Mouse (Mus musculus): ENCODE data around the gene 1700020D05Rik. TPM values are rescaled to one million over a fixed set of nuclear protein-coding genes. Genes with fewer than 3 reads are reported as not detected.

The 1700020D05Rik gene
- polyA plus RNA-seq, 1 experiment from 2014 or later: 0.18 TPM

- 67% methylated on average over 7 of the region's 7 CpGs for WGBS
- Histone ChIP-seq H3K4me2 (no peak overlapping the region), H3K36me3 (ENCODE audit: insufficient read depth) (peaks cover 25% of the 10 kb centered on the region), H3K27me3 (ENCODE audit: insufficient read depth, low read length) (no peaks in the 10 kb centered on the region), H3K4me1 (ENCODE audit: insufficient read depth) (peaks cover 10% of the 10 kb centered on the region), H3K27ac (ENCODE audit: low read depth) (no peak overlapping the region), H3K4me3 (ENCODE audit: low read depth, low read length) (no peak overlapping the region), H3K9me3 (ENCODE audit: low read depth, low read length) (no peaks in the 10 kb centered on the region), H3K9ac (no peak overlapping the region)
- DNase-seq (no peak), ATAC-seq (ENCODE audit: insufficient read depth) (no peak)
- TF ChIP-seq CTCF (IDR thresholded peaks at IDR 0.05; ENCODE audit: low read depth): no peak
These were observed 44.6 kb downstream of the 1700020D05Rik start for GRCm38 (mm10) chr19:5459019-5459418.

GRCm38 (mm10) chr19:5457746-5458442 lies 45.7 kb downstream of the 1700020D05Rik start, which contains the start of gene Ccdc85b:
TSS of gene Ccdc85b (minus strand) at chr19:5457894.
- peaks cover 10% of the 10 kb centered on the region for H3K4me1 ChIP-seq (ENCODE audit: insufficient read depth)
- WGBS: 12% methylated on average over 14 of the region's 14 CpGs
- peak within 1 kb of the TSS; percentile 99 for H3K4me2 ChIP-seq
- H3K27me3 ChIP-seq (ENCODE audit: insufficient read depth, low read length): no peaks in the 10 kb centered on the region
- TF ChIP-seq CTCF (IDR thresholded peaks at IDR 0.05; ENCODE audit: low read depth): no peak
- peaks cover 21% of the 10 kb centered on the region for H3K36me3 ChIP-seq (ENCODE audit: insufficient read depth)
- H3K27ac ChIP-seq (ENCODE audit: low read depth): peak within 1 kb of the TSS; percentile 90
- H3K9ac ChIP-seq: peak within 1 kb of the TSS; percentile 78
- DNase-seq (no peak), ATAC-seq (ENCODE audit: insufficient read depth) (no peak)
- H3K4me3 ChIP-seq (ENCODE audit: low read depth, low read length): peak within 1 kb of the TSS; percentile 84
- no peaks in the 10 kb centered on the region for H3K9me3 ChIP-seq (ENCODE audit: low read depth, low read length)

GRCm38 (mm10) chr19:5456922-5457745 lies 46.5 kb downstream of the 1700020D05Rik start:
- ATAC-seq (ENCODE audit: insufficient read depth) (peak; percentile 89), DNase-seq (peak; percentile 96)
- Histone ChIP-seq H3K4me1 (ENCODE audit: insufficient read depth) (peaks cover 10% of the 10 kb centered on the region), H3K4me3 (ENCODE audit: low read depth, low read length) (peak overlapping the region; percentile 84), H3K4me2 (peak overlapping the region; percentile 99), H3K9me3 (ENCODE audit: low read depth, low read length) (no peaks in the 10 kb centered on the region), H3K27ac (ENCODE audit: low read depth) (peak overlapping the region; percentile 90), H3K9ac (peak overlapping the region; percentile 78), H3K36me3 (ENCODE audit: insufficient read depth) (peaks cover 14% of the 10 kb centered on the region), H3K27me3 (ENCODE audit: insufficient read depth, low read length) (no peaks in the 10 kb centered on the region)
- WGBS: under 1% methylated on average over 70 of the region's 70 CpGs
- no peak; the same call in 1 of the 2 replicates for TF ChIP-seq CTCF (IDR thresholded peaks at IDR 0.05; ENCODE audit: low read depth)

GRCm38 (mm10) chr19:5456241-5456921 lies 47.2 kb downstream of the 1700020D05Rik start:
- no peak for ATAC-seq (ENCODE audit: insufficient read depth)

GRCm38 (mm10) chr19:5455568-5455967 lies 48.0 kb downstream of the 1700020D05Rik start:
- H3K27me3 ChIP-seq (ENCODE audit: insufficient read depth, low read length): 0 out of 2 replicates have a peak, but pooled peaks cover 4% of the 10 kb centered on the region
- H3K9ac ChIP-seq: peak overlapping the region; percentile 78
- peak overlapping the region; percentile 84 for H3K4me3 ChIP-seq (ENCODE audit: low read depth, low read length)
- ATAC-seq (ENCODE audit: insufficient read depth) (no peak), DNase-seq (peak; percentile 23)
- peak overlapping the region; percentile 43; the same call in 1 of the 2 replicates for H3K27ac ChIP-seq (ENCODE audit: low read depth)
- peaks cover 10% of the 10 kb centered on the region for H3K36me3 ChIP-seq (ENCODE audit: insufficient read depth)
- TF ChIP-seq CTCF (IDR thresholded peaks at IDR 0.05; ENCODE audit: low read depth): no peak
- peak overlapping the region; percentile 99 for H3K4me2 ChIP-seq
- 54% methylated on average over 8 of the region's 8 CpGs for WGBS
- H3K4me1 ChIP-seq (ENCODE audit: insufficient read depth): peaks cover 4% of the 10 kb centered on the region
- H3K9me3 ChIP-seq (ENCODE audit: low read depth, low read length): no peaks in the 10 kb centered on the region

More at GRCm38 (mm10) chr19:5456241-5456921, 47.2 kb downstream of the 1700020D05Rik start:
- H3K9ac ChIP-seq: peak overlapping the region; percentile 78
- H3K4me1 ChIP-seq (ENCODE audit: insufficient read depth): peaks cover 8% of the 10 kb centered on the region
- H3K4me2 ChIP-seq: peak overlapping the region; percentile 99
- peak overlapping the region; percentile 90 for H3K27ac ChIP-seq (ENCODE audit: low read depth)
- no peaks in the 10 kb centered on the region for H3K27me3 ChIP-seq (ENCODE audit: insufficient read depth, low read length)
- peaks cover 10% of the 10 kb centered on the region for H3K36me3 ChIP-seq (ENCODE audit: insufficient read depth)
- no peaks in the 10 kb centered on the region for H3K9me3 ChIP-seq (ENCODE audit: low read depth, low read length)
- 2% methylated on average over 26 of the region's 26 CpGs for WGBS
- DNase-seq: peak; percentile 62
- peak overlapping the region; percentile 84 for H3K4me3 ChIP-seq (ENCODE audit: low read depth, low read length)
- no peak for TF ChIP-seq CTCF (IDR thresholded peaks at IDR 0.05; ENCODE audit: low read depth)

- Histone ChIP-seq H3K4me3 (ENCODE audit: low read depth, low read length) (peak overlapping the region; percentile 84), H3K27ac (ENCODE audit: low read depth) (no peak overlapping the region), H3K4me1 (ENCODE audit: insufficient read depth) (peaks cover 4% of the 10 kb centered on the region), H3K4me2 (peak overlapping the region; percentile 99), H3K36me3 (ENCODE audit: insufficient read depth) (peaks cover 10% of the 10 kb centered on the region), H3K27me3 (ENCODE audit: insufficient read depth, low read length) (peaks cover 9% of the 10 kb centered on the region), H3K9me3 (ENCODE audit: low read depth, low read length) (no peaks in the 10 kb centered on the region), H3K9ac (peak overlapping the region; percentile 78; the same call in 1 of the 2 replicates)
- TF ChIP-seq CTCF (IDR thresholded peaks at IDR 0.05; ENCODE audit: low read depth): no peak
- ATAC-seq (ENCODE audit: insufficient read depth) (no peak), DNase-seq (no peak)
- 76% methylated on average over 12 of the region's 12 CpGs for WGBS
These were observed 48.5 kb downstream of the 1700020D05Rik start for GRCm38 (mm10) chr19:5455037-5455436.

Other genes starting within 250 kb of the 1700020D05Rik start
- 27.8 and 31.8 TPM in 2 replicates for gene Pacs1, start 230.7 kb downstream of the 1700020D05Rik start, polyA plus RNA-seq (2014; fragmentation: Nextera tagmentation; extraction: Ambion mirVana)
- 334 and 368 TPM in 2 replicates for gene Sf3b2, start 208.3 kb downstream of the 1700020D05Rik start, polyA plus RNA-seq (2014; fragmentation: Nextera tagmentation; extraction: Ambion mirVana)
- 2.2 and 2.9 TPM in 2 replicates for gene Gal3st3, start 205.5 kb downstream of the 1700020D05Rik start, polyA plus RNA-seq (2014; fragmentation: Nextera tagmentation; extraction: Ambion mirVana)
- gene Catsper1, start 168.0 kb downstream of the 1700020D05Rik start, polyA plus RNA-seq (2014; fragmentation: Nextera tagmentation; extraction: Ambion mirVana): not detected in 2 replicates
- gene Cst6, start 154.2 kb downstream of the 1700020D05Rik start, polyA plus RNA-seq (2014; fragmentation: Nextera tagmentation; extraction: Ambion mirVana): 0.41 TPM in 1 of 2 replicates, not detected in the other
- gene Eif1ad, start 137.0 kb downstream of the 1700020D05Rik start, polyA plus RNA-seq (2014; fragmentation: Nextera tagmentation; extraction: Ambion mirVana): 59.1 and 71.1 TPM in 2 replicates
- gene Banf1, start 136.6 kb downstream of the 1700020D05Rik start, polyA plus RNA-seq (2014; fragmentation: Nextera tagmentation; extraction: Ambion mirVana): 515 and 542 TPM in 2 replicates
- gene Sart1, start 115.1 kb downstream of the 1700020D05Rik start, polyA plus RNA-seq (2014; fragmentation: Nextera tagmentation; extraction: Ambion mirVana): 72.0 and 73.8 TPM in 2 replicates
- gene Tsga10ip, start 101.3 kb downstream of the 1700020D05Rik start, polyA plus RNA-seq (2014; fragmentation: Nextera tagmentation; extraction: Ambion mirVana): 0.64 TPM in 1 of 2 replicates, not detected in the other
- gene Drap1, start 78.8 kb downstream of the 1700020D05Rik start, polyA plus RNA-seq (2014; fragmentation: Nextera tagmentation; extraction: Ambion mirVana): 204 and 217 TPM in 2 replicates
- gene AI837181, start 78.6 kb downstream of the 1700020D05Rik start, polyA plus RNA-seq (2014; fragmentation: Nextera tagmentation; extraction: Ambion mirVana): 40.8 and 42.7 TPM in 2 replicates
- gene Fosl1, start 56.2 kb downstream of the 1700020D05Rik start, polyA plus RNA-seq (2014; fragmentation: Nextera tagmentation; extraction: Ambion mirVana): not detected in 2 replicates
- gene Ccdc85b, start 45.9 kb downstream of the 1700020D05Rik start, polyA plus RNA-seq (2014; fragmentation: Nextera tagmentation; extraction: Ambion mirVana): 9.0 and 10.0 TPM in 2 replicates
- 101 and 104 TPM in 2 replicates for gene Fibp, start 43.2 kb downstream of the 1700020D05Rik start, polyA plus RNA-seq (2014; fragmentation: Nextera tagmentation; extraction: Ambion mirVana)
- 1.0 and 1.8 TPM in 2 replicates for gene Ctsw, start 35.3 kb downstream of the 1700020D05Rik start, polyA plus RNA-seq (2014; fragmentation: Nextera tagmentation; extraction: Ambion mirVana)
- 178 and 192 TPM in 2 replicates for gene Efemp2, start 29.8 kb downstream of the 1700020D05Rik start, polyA plus RNA-seq (2014; fragmentation: Nextera tagmentation; extraction: Ambion mirVana)
- 39.8 and 42.6 TPM in 2 replicates for gene Mus81, start 15.4 kb downstream of the 1700020D05Rik start, polyA plus RNA-seq (2014; fragmentation: Nextera tagmentation; extraction: Ambion mirVana)
- 3,236 and 3,318 TPM in 2 replicates for gene Cfl1, start 13.3 kb downstream of the 1700020D05Rik start, polyA plus RNA-seq (2014; fragmentation: Nextera tagmentation; extraction: Ambion mirVana)
- 6.0 and 6.7 TPM in 2 replicates for gene Snx32, start 6.8 kb upstream of the 1700020D05Rik start, polyA plus RNA-seq (2014; fragmentation: Nextera tagmentation; extraction: Ambion mirVana)
- 0.89 and 1.0 TPM in 2 replicates for gene Ovol1, start 56.9 kb upstream of the 1700020D05Rik start, polyA plus RNA-seq (2014; fragmentation: Nextera tagmentation; extraction: Ambion mirVana)
- gene Ap5b1, start 64.2 kb upstream of the 1700020D05Rik start, polyA plus RNA-seq (2014; fragmentation: Nextera tagmentation; extraction: Ambion mirVana): 3.7 and 4.2 TPM in 2 replicates
- gene Rnaseh2c, start 98.1 kb upstream of the 1700020D05Rik start, polyA plus RNA-seq (2014; fragmentation: Nextera tagmentation; extraction: Ambion mirVana): 138 and 145 TPM in 2 replicates
- 25.5 and 33.4 TPM in 2 replicates for gene Kat5, start 106.5 kb upstream of the 1700020D05Rik start, polyA plus RNA-seq (2014; fragmentation: Nextera tagmentation; extraction: Ambion mirVana)
- gene Rela, start 133.7 kb upstream of the 1700020D05Rik start, polyA plus RNA-seq (2014; fragmentation: Nextera tagmentation; extraction: Ambion mirVana): 52.3 and 54.2 TPM in 2 replicates
- gene Sipa1, start 159.9 kb upstream of the 1700020D05Rik start, polyA plus RNA-seq (2014; fragmentation: Nextera tagmentation; extraction: Ambion mirVana): 40.4 and 49.3 TPM in 2 replicates
- gene Map3k11, start 185.0 kb upstream of the 1700020D05Rik start, polyA plus RNA-seq (2014; fragmentation: Nextera tagmentation; extraction: Ambion mirVana): 36.6 TPM in 2 replicates
- 28.4 and 35.2 TPM in 2 replicates for gene Pcnx3, start 185.1 kb upstream of the 1700020D05Rik start, polyA plus RNA-seq (2014; fragmentation: Nextera tagmentation; extraction: Ambion mirVana)
- gene Kcnk7, start 200.6 kb upstream of the 1700020D05Rik start, polyA plus RNA-seq (2014; fragmentation: Nextera tagmentation; extraction: Ambion mirVana): 0.32 and 0.47 TPM in 2 replicates
- 15.5 and 17.4 TPM in 2 replicates for gene Ehbp1l1, start 222.5 kb upstream of the 1700020D05Rik start, polyA plus RNA-seq (2014; fragmentation: Nextera tagmentation; extraction: Ambion mirVana)
- gene Fam89b, start 225.9 kb upstream of the 1700020D05Rik start, polyA plus RNA-seq (2014; fragmentation: Nextera tagmentation; extraction: Ambion mirVana): 108 and 116 TPM in 2 replicates
- gene Ltbp3, start 237.1 kb upstream of the 1700020D05Rik start, polyA plus RNA-seq (2014; fragmentation: Nextera tagmentation; extraction: Ambion mirVana): 51.8 and 55.9 TPM in 2 replicates

All from lung, embryonic 14.5 days (tissue).